Mouse (Mus musculus): Measurements from ENCODE around the gene Dgkz. TPM values are rescaled to one million over a fixed set of nuclear protein-coding genes. Genes with fewer than 3 reads are reported as not detected.

The Dgkz gene
- total RNA-seq (2023) = 347 TPM

DNA sequence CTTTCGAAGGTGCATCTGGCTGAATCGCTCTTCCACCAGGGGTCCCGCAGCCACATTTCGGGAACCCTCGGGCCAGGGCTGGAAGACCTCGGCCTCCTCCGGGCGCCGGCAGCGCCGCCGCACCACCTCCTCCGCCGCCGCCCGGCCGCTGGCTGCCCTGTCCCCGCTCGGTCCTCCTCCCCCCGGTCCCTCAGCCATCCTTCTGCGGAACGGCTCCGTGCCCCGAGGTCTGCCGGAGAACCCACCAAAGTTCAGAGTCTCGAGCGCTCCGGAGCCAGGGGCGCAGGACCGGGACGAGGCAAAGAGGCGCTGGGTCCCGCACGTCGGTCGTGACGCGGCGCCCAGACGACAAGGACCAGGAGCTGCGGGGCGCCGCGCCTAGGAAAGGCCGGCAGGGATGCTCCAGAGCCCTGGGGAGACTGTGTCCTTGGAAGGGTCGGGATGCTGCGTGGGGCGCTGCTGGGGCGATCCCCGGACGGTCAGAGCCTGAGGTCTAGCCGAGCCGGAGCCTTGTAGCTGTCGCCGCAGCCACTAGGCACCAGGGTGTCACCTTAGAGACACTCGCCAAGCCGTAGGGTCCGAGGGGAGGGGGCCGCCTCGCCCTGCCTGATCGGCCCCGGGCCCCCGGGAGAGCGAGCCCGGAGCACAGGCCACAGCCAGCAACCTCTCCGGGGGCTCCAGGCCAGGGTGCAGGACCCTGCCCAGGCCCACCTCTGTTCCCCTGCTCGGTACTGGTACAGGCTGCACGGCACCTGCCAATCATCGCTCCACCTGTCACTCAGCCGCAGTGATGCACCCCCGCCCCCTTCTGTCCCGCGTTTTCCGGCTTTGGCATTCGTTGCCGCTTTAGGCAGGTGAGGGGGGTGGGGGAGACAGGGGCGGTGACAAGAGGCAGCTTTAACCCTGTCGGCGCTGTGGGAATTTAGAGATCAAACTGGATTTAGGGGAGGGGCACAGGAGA is at the start of gene Dgkz:
TSS of gene Dgkz (minus strand) at position 284 of the 961 bp plus-strand sequence.

DNA sequence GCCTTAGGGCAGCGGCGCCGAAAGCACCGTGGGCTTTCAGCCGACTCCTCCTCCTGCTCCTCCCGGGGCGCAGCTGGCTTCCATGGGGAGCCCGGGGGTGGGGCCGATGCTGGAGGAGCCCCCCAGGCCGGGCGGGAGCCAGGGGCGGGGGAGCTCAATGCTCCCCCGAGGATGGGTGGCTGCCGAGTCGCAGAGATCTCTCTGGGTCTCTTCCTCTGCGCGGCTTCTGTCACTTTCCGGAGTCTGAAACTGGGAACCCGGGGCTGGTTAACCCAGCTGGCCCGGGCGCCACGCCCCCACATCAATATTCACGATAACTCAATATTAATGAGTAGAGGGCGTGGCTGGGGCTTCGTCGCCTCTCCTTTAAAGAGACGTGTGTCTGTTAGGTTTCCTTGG is 48.6 kb upstream of the Dgkz start, which contains the start of gene Creb3l1:
TSS of gene Creb3l1 (minus strand) at position 229 of the 399 bp plus-strand sequence.

DNA sequence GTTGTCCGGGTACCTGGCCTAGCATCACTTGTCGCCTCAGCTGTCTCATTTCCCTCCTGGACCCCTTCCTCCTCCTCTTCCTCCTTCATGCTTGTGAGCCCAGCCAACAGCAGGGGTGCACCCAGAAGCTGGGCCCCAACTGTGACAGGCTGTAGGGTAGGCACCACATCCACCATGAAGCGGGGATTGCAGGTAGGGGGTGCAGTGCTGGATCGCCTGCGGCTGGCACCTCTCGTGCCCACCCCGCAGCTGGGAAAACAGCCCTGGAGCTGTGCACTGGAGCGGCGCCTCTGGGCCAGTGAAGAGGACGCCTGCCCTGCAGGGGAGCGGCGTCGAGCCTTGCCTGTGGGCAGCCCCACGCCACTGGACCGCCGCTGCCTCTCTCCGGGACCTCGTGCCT is 30.2 kb downstream of the Dgkz start, which contains the start of gene Gm9821:
TSS of gene Gm9821 (plus strand) at position 221 of the 400 bp plus-strand sequence.

DNA sequence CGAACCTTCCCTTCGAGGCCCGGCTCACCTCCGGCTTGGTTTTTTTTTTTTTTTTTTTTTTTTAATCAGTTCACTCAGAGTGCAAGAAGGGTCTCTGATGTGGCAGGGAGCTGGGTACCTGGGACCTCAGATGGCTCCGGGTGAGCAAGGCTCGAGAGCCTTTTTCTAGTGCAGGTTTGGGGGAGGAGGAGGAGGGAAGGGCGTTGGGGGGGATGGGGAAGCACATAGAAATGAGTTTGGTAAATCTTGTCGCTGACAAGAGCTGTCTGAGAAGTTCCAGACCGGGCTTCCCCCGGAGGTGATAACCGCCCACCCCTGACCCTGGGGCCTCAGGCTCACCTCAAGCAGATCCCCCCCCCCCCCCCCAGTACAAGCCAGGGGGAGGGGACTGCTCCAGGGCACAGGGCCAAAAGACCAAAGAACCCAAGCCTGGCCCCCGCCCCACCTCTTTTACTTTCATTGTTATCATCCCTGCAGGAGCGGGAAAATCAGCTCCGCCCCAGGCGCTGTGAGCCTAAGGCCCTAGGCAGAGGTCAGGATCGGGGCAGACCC is 43.4 kb downstream of the Dgkz start, which contains the start of gene Mdk:
TSS of gene Mdk (minus strand) at position 138 of the 552 bp plus-strand sequence.

DNA sequence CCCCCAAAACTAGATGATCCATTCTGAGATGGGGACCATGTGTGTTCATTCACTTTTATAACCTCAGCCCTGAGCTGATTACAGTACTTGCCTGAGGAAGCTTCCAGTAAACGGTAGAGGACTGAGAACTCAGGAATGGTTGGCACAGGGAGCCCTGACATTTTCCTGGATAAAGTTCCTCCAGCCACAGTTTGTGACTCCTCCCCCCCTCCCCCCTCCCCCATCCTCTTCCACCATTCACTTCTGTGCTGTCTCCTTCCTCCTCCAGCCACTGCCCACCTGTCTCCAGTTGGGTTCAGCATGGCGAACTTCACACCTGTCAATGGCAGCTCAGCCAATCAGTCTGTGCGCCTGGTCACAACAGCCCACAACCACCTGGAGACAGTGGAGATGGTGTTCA is 48.7 kb downstream of the Dgkz start, which contains the start of gene Chrm4:
TSS of gene Chrm4 (plus strand) at position 301 of the 400 bp plus-strand sequence.

Other genes starting within 250 kb of the Dgkz start
- gene Ambra1, start 245.7 kb downstream of the Dgkz start, total RNA-seq (2023) = 74.6 TPM
- gene Chrm4, start 48.6 kb downstream of the Dgkz start, total RNA-seq (2023) = 1.1 TPM
- 5.0 TPM for gene Mdk, start 43.6 kb downstream of the Dgkz start, total RNA-seq (2023)
- gene Gm9821, start 30.2 kb downstream of the Dgkz start, total RNA-seq (2023) = not detected
- 0.18 TPM for gene Creb3l1, start 48.6 kb upstream of the Dgkz start, total RNA-seq (2023)
- 120 TPM for gene Phf21a, start 117.3 kb upstream of the Dgkz start, total RNA-seq (2023)

Measured in CD8-positive naive resting alpha-beta T cell, adult 57 days (primary cell).